Mouse (Mus musculus): Measurements from ENCODE around the gene Rnd2. TPM values are rescaled to one million over a fixed set of nuclear protein-coding genes. Genes with fewer than 3 reads are reported as not detected.
A peak's percentile ranks its signal among the peaks of the same experiment; 100 is the strongest.

Gene Rnd2
- polyA plus RNA-seq, 1 experiment = 4.3 TPM

DNA sequence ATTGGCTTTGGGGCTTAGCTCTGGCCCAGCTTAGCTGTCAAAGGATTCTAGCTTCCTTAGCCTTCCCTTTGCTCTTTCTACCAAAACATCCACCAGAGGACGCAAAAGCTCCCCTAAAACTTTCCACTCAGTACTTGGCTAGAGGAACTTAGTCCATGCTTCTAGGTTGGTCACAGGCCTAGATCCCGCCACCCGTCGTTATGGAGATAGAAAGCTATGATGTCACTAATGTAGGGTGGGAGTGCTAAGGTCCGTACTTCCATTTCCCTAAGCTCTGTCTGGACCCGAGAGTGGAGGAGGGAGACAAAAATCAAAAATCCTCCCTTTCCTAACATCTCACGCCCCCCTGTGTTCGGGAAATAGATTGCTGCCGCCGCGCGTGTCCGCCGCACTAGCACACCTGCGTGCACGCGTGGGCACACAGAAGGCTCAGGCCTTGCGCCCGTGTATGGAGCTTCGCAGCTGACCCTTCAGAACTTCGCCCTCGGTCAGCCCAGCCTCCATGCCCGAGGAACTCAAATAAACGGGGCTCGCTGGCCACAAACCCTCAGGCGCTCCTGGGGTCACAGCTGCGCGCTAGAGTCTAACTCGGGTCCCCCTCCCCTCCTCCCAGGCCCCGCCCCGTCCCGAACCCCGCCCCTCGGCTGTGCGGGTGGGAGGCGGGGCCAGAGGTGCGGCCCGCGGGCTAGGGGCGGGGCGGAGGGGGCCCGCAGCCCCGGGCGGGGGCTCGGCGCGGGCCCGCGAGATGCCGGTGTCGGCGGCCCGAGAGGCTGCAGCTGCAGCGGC is 2.9 kb downstream of the Rnd2 start:
- DNase-seq = peak; percentile 71
- Histone ChIP-seq H3K27me3 (ENCODE audit: control insufficient read depth, insufficient read depth, low read length) (no peaks in the 10 kb centered on the region), H3K27ac (ENCODE audit: control insufficient read depth, insufficient read depth, low read length) (no peak overlapping the region), H3K4me1 (replicated peaks; ENCODE audit: control insufficient read depth, insufficient read depth, low read length) (peaks cover 24% of the 10 kb centered on the region), H3K36me3 (ENCODE audit: control insufficient read depth, insufficient read depth, low read length) (no peaks in the 10 kb centered on the region), H3K4me3 (ENCODE audit: control insufficient read depth, insufficient read depth, low read length) (peak overlapping the region; percentile 69)
- TF ChIP-seq POLR2A (IDR thresholded peaks at IDR 0.05; ENCODE audit: control insufficient read depth, extremely low read depth, insufficient read depth, low read length, poor library complexity) (no peak), CTCF (IDR thresholded peaks at IDR 0.05; ENCODE audit: borderline replicate concordance, control insufficient read depth, extremely low read depth, insufficient read depth, low read length, poor library complexity) (peak; percentile 36; the same call in 1 of the 2 replicates)
- WGBS = under 1% methylated on average over 53 of the region's 54 CpGs

DNA sequence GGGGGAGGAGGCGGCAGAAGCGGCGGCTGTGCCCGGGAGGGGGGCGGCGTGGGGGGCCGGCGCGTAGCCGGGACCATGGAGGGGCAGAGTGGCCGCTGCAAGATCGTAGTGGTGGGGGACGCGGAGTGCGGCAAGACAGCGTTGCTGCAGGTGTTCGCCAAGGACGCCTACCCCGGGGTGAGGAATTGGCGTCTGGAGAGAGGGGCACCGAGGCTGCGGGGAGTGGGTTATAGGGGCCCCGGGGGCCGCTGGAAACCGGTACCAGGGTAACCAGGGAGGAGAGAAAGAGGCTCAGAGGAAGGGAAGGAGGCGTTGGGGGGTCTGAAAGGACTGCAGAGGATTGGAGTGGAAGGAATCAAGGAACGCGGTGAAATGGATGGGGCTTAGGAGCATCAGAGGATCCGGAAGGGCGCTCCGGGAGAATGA is 3.5 kb downstream of the Rnd2 start:
- Histone ChIP-seq H3K4me1 (replicated peaks; ENCODE audit: control insufficient read depth, insufficient read depth, low read length) (peaks cover 24% of the 10 kb centered on the region), H3K27me3 (ENCODE audit: control insufficient read depth, insufficient read depth, low read length) (no peaks in the 10 kb centered on the region), H3K27ac (ENCODE audit: control insufficient read depth, insufficient read depth, low read length) (no peak overlapping the region), H3K4me3 (ENCODE audit: control insufficient read depth, insufficient read depth, low read length) (peak overlapping the region; percentile 39), H3K36me3 (ENCODE audit: control insufficient read depth, insufficient read depth, low read length) (no peaks in the 10 kb centered on the region)
- TF ChIP-seq CTCF (IDR thresholded peaks at IDR 0.05; ENCODE audit: borderline replicate concordance, control insufficient read depth, extremely low read depth, insufficient read depth, low read length, poor library complexity) = no peak
- no peak for TF ChIP-seq POLR2A (IDR thresholded peaks at IDR 0.05; ENCODE audit: control insufficient read depth, extremely low read depth, insufficient read depth, low read length, poor library complexity)
- WGBS = 3% methylated on average over 29 of the region's 31 CpGs
- no peak for DNase-seq

DNA sequence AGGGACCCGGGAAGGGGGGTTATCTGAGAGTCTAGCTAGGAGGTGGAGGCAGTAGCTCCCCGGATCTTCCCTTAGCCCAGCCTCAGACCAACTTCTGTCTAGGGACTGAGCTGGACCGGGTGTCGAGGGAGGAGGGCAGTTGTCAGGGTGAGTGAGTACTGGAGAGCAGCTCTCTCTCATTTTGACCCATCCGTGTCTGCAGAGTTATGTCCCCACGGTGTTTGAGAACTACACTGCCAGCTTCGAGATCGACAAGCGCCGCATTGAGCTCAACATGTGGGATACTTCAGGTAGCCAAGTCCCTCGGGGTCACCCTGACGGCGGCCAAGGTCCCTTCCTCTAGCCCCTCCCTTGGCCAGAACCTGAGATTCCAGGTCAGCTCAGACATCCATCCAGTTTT is 3.9 kb downstream of the Rnd2 start:
- no peak for TF ChIP-seq CTCF (IDR thresholded peaks at IDR 0.05; ENCODE audit: borderline replicate concordance, control insufficient read depth, extremely low read depth, insufficient read depth, low read length, poor library complexity)
- H3K27ac ChIP-seq (ENCODE audit: control insufficient read depth, insufficient read depth, low read length) = no peak overlapping the region
- H3K36me3 ChIP-seq (ENCODE audit: control insufficient read depth, insufficient read depth, low read length) = no peaks in the 10 kb centered on the region
- WGBS = 37% methylated on average over 13 of the region's 13 CpGs
- H3K27me3 ChIP-seq (ENCODE audit: control insufficient read depth, insufficient read depth, low read length) = no peaks in the 10 kb centered on the region
- H3K4me1 ChIP-seq (replicated peaks; ENCODE audit: control insufficient read depth, insufficient read depth, low read length) = peaks cover 24% of the 10 kb centered on the region
- peak overlapping the region; percentile 39; the same call in 1 of the 2 replicates for H3K4me3 ChIP-seq (ENCODE audit: control insufficient read depth, insufficient read depth, low read length)
- no peak for DNase-seq

DNA sequence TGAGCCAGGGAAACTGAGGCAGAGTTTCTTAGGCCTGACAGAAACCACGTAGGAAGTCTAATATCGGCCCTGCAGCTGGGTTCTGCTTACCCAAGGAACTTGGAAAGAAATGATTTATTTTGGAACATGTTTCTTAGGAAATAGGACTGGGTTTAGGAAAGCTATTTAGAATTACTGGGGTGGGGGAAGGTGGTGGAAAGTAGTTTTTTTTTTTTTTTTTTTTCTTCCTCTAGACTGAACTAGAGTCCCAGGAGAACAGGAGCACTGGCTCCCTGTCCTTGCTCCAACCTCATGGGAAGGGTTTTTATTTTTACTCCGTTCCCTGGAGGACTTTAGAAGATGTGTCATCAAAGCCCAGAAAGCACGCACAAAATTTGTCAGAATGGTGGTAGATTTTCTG is 4.4 kb downstream of the Rnd2 start:
- DNase-seq = no peak
- Histone ChIP-seq H3K27ac (ENCODE audit: control insufficient read depth, insufficient read depth, low read length) (no peak overlapping the region), H3K4me3 (ENCODE audit: control insufficient read depth, insufficient read depth, low read length) (no peak overlapping the region), H3K27me3 (ENCODE audit: control insufficient read depth, insufficient read depth, low read length) (no peaks in the 10 kb centered on the region), H3K36me3 (ENCODE audit: control insufficient read depth, insufficient read depth, low read length) (no peaks in the 10 kb centered on the region), H3K4me1 (replicated peaks; ENCODE audit: control insufficient read depth, insufficient read depth, low read length) (peaks cover 24% of the 10 kb centered on the region)
- 76% methylated on average over 4 of the region's 4 CpGs for WGBS
- TF ChIP-seq CTCF (IDR thresholded peaks at IDR 0.05; ENCODE audit: borderline replicate concordance, control insufficient read depth, extremely low read depth, insufficient read depth, low read length, poor library complexity) = no peak
- TF ChIP-seq POLR2A (IDR thresholded peaks at IDR 0.05; ENCODE audit: control insufficient read depth, extremely low read depth, insufficient read depth, low read length, poor library complexity) = no peak

DNA sequence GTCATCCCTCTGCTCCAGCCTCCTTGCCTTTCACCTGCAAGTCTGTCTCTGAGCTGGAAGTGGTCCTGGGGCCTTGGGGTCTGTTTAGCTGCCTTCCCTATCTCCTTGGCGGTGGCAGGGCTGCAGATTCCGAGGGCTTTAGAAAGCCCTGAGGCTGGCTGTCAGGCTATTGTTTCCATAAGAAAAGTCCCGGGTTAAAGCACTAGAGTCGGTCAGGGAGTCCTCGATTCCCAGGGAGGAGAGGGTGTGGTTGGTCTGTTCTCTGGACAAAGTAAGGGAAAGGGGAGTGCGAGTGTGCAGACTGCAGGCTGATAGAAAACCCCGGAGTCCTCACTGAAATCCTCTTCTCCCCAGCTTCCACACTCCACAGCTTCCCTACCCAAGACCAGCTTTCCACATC is 5.4 kb downstream of the Rnd2 start:
- 95% methylated on average over 7 of the region's 7 CpGs for WGBS
- no peak for TF ChIP-seq CTCF (IDR thresholded peaks at IDR 0.05; ENCODE audit: borderline replicate concordance, control insufficient read depth, extremely low read depth, insufficient read depth, low read length, poor library complexity)
- TF ChIP-seq POLR2A (IDR thresholded peaks at IDR 0.05; ENCODE audit: control insufficient read depth, extremely low read depth, insufficient read depth, low read length, poor library complexity) = no peak
- H3K4me1 ChIP-seq (replicated peaks; ENCODE audit: control insufficient read depth, insufficient read depth, low read length) = peaks cover 18% of the 10 kb centered on the region
- H3K27me3 ChIP-seq (ENCODE audit: control insufficient read depth, insufficient read depth, low read length) = no peaks in the 10 kb centered on the region
- no peak for DNase-seq
- H3K36me3 ChIP-seq (ENCODE audit: control insufficient read depth, insufficient read depth, low read length) = no peaks in the 10 kb centered on the region
- no peak overlapping the region for H3K27ac ChIP-seq (ENCODE audit: control insufficient read depth, insufficient read depth, low read length)
- no peak overlapping the region for H3K4me3 ChIP-seq (ENCODE audit: control insufficient read depth, insufficient read depth, low read length)

DNA sequence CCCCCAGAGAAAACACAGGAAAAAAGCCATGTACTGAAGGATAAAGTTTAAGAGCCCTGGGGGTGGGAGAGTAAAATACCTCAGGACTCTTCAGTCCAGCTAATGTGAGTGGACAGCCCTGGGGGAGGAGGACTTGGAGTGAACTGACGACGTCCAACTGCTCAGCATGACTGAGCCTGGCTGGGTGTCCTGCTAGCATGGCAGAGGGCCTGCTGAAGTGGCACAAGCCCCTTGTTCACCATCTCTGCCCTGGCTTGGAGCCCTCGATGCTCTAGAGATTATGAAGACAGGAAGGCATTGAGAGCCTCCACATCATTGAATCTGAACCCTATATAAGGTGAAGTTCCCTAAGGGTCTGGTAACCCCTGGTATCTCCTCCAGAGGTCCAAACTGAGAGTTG is 7.1 kb downstream of the Rnd2 start:
- TF ChIP-seq POLR2A (IDR thresholded peaks at IDR 0.05; ENCODE audit: control insufficient read depth, extremely low read depth, insufficient read depth, low read length, poor library complexity) (no peak), CTCF (IDR thresholded peaks at IDR 0.05; ENCODE audit: borderline replicate concordance, control insufficient read depth, extremely low read depth, insufficient read depth, low read length, poor library complexity) (no peak)
- no peak for DNase-seq
- Histone ChIP-seq H3K27ac (ENCODE audit: control insufficient read depth, insufficient read depth, low read length) (no peak overlapping the region), H3K36me3 (ENCODE audit: control insufficient read depth, insufficient read depth, low read length) (no peaks in the 10 kb centered on the region), H3K27me3 (ENCODE audit: control insufficient read depth, insufficient read depth, low read length) (no peaks in the 10 kb centered on the region), H3K4me3 (ENCODE audit: control insufficient read depth, insufficient read depth, low read length) (no peak overlapping the region), H3K4me1 (replicated peaks; ENCODE audit: control insufficient read depth, insufficient read depth, low read length) (peaks cover 14% of the 10 kb centered on the region)
- 83% methylated on average over 3 of the region's 3 CpGs for WGBS
